Mouse (Mus musculus): Measurements from ENCODE around the gene Tango6.
"Not testable (repeated sequence)": the region's sequence is repeated elsewhere in the genome, so short reads cannot be mapped to it uniquely, and the experiment has no call there.

The Tango6 gene

GRCm38 (mm10) chr8:106737846-106738245 is 55.0 kb downstream of the Tango6 start:
- in situ Hi-C loops (cut with MboI, MseI) = no loop called here

- in situ Hi-C loops (cut with MboI, MseI) = loop anchor here in 1 of 2 experiments (10.0 kb wide), 1 partner anchor 288 kb away; no protein-coding TSS in a partner anchor
These were observed 59.5 kb downstream of the Tango6 start for GRCm38 (mm10) chr8:106742321-106742720.

- in situ Hi-C loops (cut with MboI, MseI) = loop anchor here in 1 of 2 experiments (10.0 kb wide), 1 partner anchor 289 kb away; no protein-coding TSS in a partner anchor
These were observed 60.5 kb downstream of the Tango6 start for GRCm38 (mm10) chr8:106743361-106743760.

- in situ Hi-C loops (cut with MboI, MseI) = no loop called here
These were observed 70.6 kb downstream of the Tango6 start for GRCm38 (mm10) chr8:106753436-106753835.

- in situ Hi-C loops (cut with MboI, MseI) = no loop called here
These were observed 78.4 kb downstream of the Tango6 start for GRCm38 (mm10) chr8:106761317-106761716.

- in situ Hi-C loops (cut with MboI, MseI) = no loop called here
These were observed 79.1 kb downstream of the Tango6 start for GRCm38 (mm10) chr8:106761867-106762523.

- in situ Hi-C loops (cut with MboI, MseI) = no loop called here
These were observed 81.7 kb downstream of the Tango6 start for GRCm38 (mm10) chr8:106764529-106764928.

GRCm38 (mm10) chr8:106765570-106765969 is 82.7 kb downstream of the Tango6 start:
- in situ Hi-C loops (cut with MboI, MseI) = no loop called here

GRCm38 (mm10) chr8:106766736-106767135 is 83.9 kb downstream of the Tango6 start:
- in situ Hi-C loops (cut with MboI, MseI) = no loop called here

GRCm38 (mm10) chr8:106769147-106769805 is 86.4 kb downstream of the Tango6 start:
- in situ Hi-C loops (cut with MboI, MseI) = no loop called here

GRCm38 (mm10) chr8:106770596-106771179 is 87.8 kb downstream of the Tango6 start:
- in situ Hi-C loops (cut with MboI, MseI) = loop anchor here in 1 of 2 experiments (10.0 kb wide), 1 partner anchor 774 kb away; no protein-coding TSS in a partner anchor

GRCm38 (mm10) chr8:106772094-106772493 is 89.2 kb downstream of the Tango6 start:
- in situ Hi-C loops (cut with MboI, MseI) = loop anchor here in 1 of 2 experiments (10.0 kb wide), 1 partner anchor 773 kb away; no protein-coding TSS in a partner anchor

GRCm38 (mm10) chr8:106772501-106772900 is 89.6 kb downstream of the Tango6 start:
- in situ Hi-C loops (cut with MboI, MseI) = loop anchor here in 1 of 2 experiments (10.0 kb wide), 1 partner anchor 772 kb away; no protein-coding TSS in a partner anchor

- in situ Hi-C loops (cut with MboI, MseI) = loop anchor here in 1 of 2 experiments (10.0 kb wide), 1 partner anchor 770 kb away; no protein-coding TSS in a partner anchor
These were observed 91.9 kb downstream of the Tango6 start for GRCm38 (mm10) chr8:106774567-106775320.

- in situ Hi-C loops (cut with MboI, MseI) = no loop called here
These were observed 106.8 kb downstream of the Tango6 start for GRCm38 (mm10) chr8:106789623-106790022.

- in situ Hi-C loops (cut with MboI, MseI) = no loop called here
These were observed 112.0 kb downstream of the Tango6 start for GRCm38 (mm10) chr8:106794820-106795219.

- in situ Hi-C loops (cut with MboI, MseI) = no loop called here
These were observed 117.0 kb downstream of the Tango6 start for GRCm38 (mm10) chr8:106799821-106800220.

- in situ Hi-C loops (cut with MboI, MseI) = no loop called here
These were observed 118.4 kb downstream of the Tango6 start for GRCm38 (mm10) chr8:106801261-106801660.

GRCm38 (mm10) chr8:106802384-106803137 is 119.7 kb downstream of the Tango6 start:
- in situ Hi-C loops (cut with MboI, MseI) = not testable (repeated sequence)

- in situ Hi-C loops (cut with MboI, MseI) = loop anchor here in 1 of 2 experiments (5.0 kb wide), 1 partner anchor 81 kb away; no protein-coding TSS in a partner anchor
These were observed 123.0 kb downstream of the Tango6 start for GRCm38 (mm10) chr8:106805859-106806258.
